Comparison of ENCODE assay signal across 8 mouse cellular contexts in genomic region chr2:153694462-153695085, GRCm38 (mm10). TPM values are rescaled to one million over a fixed set of nuclear protein-coding genes. Genes with fewer than 3 reads are reported as not detected.
A peak's percentile ranks its signal among the peaks of the same experiment; 100 is the strongest.
DNase-seq lines count a peak whose midpoint lies in the region; ATAC-seq and TF ChIP-seq lines count a peak whose summit lies in the region.

No protein-coding gene starts in this region.

- DNase-seq in forebrain, embryonic 10.5 days (ENCODE audit: extremely low spot score, low spot score): peak; percentile 25
- peak; percentile 40 for DNase-seq in right cerebral cortex, postnatal 4 days
- no peak for DNase-seq in right cerebral cortex, postnatal 25 days
- peak; percentile 26 to 77 for DNase-seq in kidney, postnatal 36 days
- DNase-seq in monocyte, adult 2 months (ENCODE audit: low read depth in 1 of 2, low spot score in 2 of 2): peak; percentile 8 to 28
- peak; percentile 58 to 62 for DNase-seq in thymus, postnatal 36 days

- no peak for TF ChIP-seq POLR2A in cortical plate, adult 2 months (IDR thresholded peaks at IDR 0.05; ENCODE audit: extremely low read depth, insufficient read depth, low read length)

- peak; percentile 39; the same call in 1 of the 2 replicates for TF ChIP-seq CTCF in cortical plate, adult 2 months (IDR thresholded peaks at IDR 0.05; ENCODE audit: extremely low read depth, insufficient read depth, low read length)

- H3K27ac ChIP-seq in forebrain, embryonic 10.5 days: no peak overlapping the region
- no peak overlapping the region for H3K27ac ChIP-seq in forebrain, embryonic 12.5 days
- no peak overlapping the region for H3K27ac ChIP-seq in cortical plate, adult 2 months (ENCODE audit: insufficient read depth, low read length)

- ATAC-seq in forebrain, embryonic 12.5 days (ENCODE audit: low FRiP score): no peak

- no peaks in the 10 kb centered on the region for H3K4me1 ChIP-seq in forebrain, embryonic 10.5 days
- no peaks in the 10 kb centered on the region for H3K4me1 ChIP-seq in forebrain, embryonic 12.5 days
- no peaks in the 10 kb centered on the region for H3K4me1 ChIP-seq in cortical plate, adult 2 months (ENCODE audit: control insufficient read depth, insufficient read depth, low read length)

- H3K9ac ChIP-seq in forebrain, embryonic 12.5 days: no peak overlapping the region

- H3K27me3 ChIP-seq in forebrain, embryonic 10.5 days (ENCODE audit: poor library complexity, severe bottlenecking): no peaks in the 10 kb centered on the region
- H3K27me3 ChIP-seq in forebrain, embryonic 12.5 days: no peaks in the 10 kb centered on the region

- no peak overlapping the region for H3K4me2 ChIP-seq in forebrain, embryonic 12.5 days

- H3K9me3 ChIP-seq in forebrain, embryonic 10.5 days: no peaks in the 10 kb centered on the region
- H3K9me3 ChIP-seq in forebrain, embryonic 12.5 days: no peaks in the 10 kb centered on the region

- no peaks in the 10 kb centered on the region for H3K36me3 ChIP-seq in forebrain, embryonic 10.5 days (replicated peaks)
- H3K36me3 ChIP-seq in forebrain, embryonic 12.5 days (replicated peaks): no peaks in the 10 kb centered on the region

- WGBS in forebrain, embryonic 10.5 days: 69% methylated on average over 19 of the region's 19 CpGs
- 68% methylated on average over 19 of the region's 19 CpGs for WGBS in forebrain, embryonic 12.5 days

- H3K4me3 ChIP-seq in forebrain, embryonic 10.5 days: no peak overlapping the region
- no peak overlapping the region for H3K4me3 ChIP-seq in forebrain, embryonic 12.5 days (replicated peaks)
- H3K4me3 ChIP-seq in cortical plate, adult 2 months (ENCODE audit: insufficient read depth, low read length): no peak overlapping the region

RNA-seq across cellular contexts. Expression of gene Dnmt3c, which starts 1.9 kb away (rescaled TPM):
- polyA plus RNA-seq in forebrain, embryonic 10.5 days (2016; fragmentation: Nextera tagmentation; extraction: Ambion mirVana): 0.07 TPM in 1 of 2 replicates, not detected in the other
- 0.10 TPM in 1 of 2 replicates, not detected in the other for polyA plus RNA-seq in forebrain, embryonic 12.5 days (2016; fragmentation: Nextera tagmentation; extraction: Ambion mirVana)
- polyA plus RNA-seq in cortical plate, adult 2 months (2012; rRNA removed): 0.19 and 0.23 TPM in 2 replicates

RNA-seq across cellular contexts. Expression of gene Dnmt3b, which starts 45.3 kb away (rescaled TPM):
- polyA plus RNA-seq in forebrain, embryonic 10.5 days (2016; fragmentation: Nextera tagmentation; extraction: Ambion mirVana): 24.8 and 26.9 TPM in 2 replicates
- polyA plus RNA-seq in forebrain, embryonic 12.5 days (2016; fragmentation: Nextera tagmentation; extraction: Ambion mirVana): 9.2 and 10.7 TPM in 2 replicates
- 0.96 and 1.0 TPM in 2 replicates for polyA plus RNA-seq in cortical plate, adult 2 months (2012; rRNA removed)

RNA-seq across cellular contexts. Expression of gene Mapre1, which starts 46.5 kb away (rescaled TPM):
- 312 and 323 TPM in 2 replicates for polyA plus RNA-seq in forebrain, embryonic 10.5 days (2016; fragmentation: Nextera tagmentation; extraction: Ambion mirVana)
- 385 and 409 TPM in 2 replicates for polyA plus RNA-seq in forebrain, embryonic 12.5 days (2016; fragmentation: Nextera tagmentation; extraction: Ambion mirVana)
- polyA plus RNA-seq in cortical plate, adult 2 months (2012; rRNA removed): 23.9 and 24.9 TPM in 2 replicates

Comparison
In these comparisons a context has a peak if more than half of its experiments do, and no peak if none do; other contexts are left out.
1. RNA of gene Mapre1, which starts 46.5 kb away (polyA plus RNA-seq): 385 to 409 TPM in forebrain, embryonic 12.5 days and 312 to 323 TPM in forebrain, embryonic 10.5 days; 23.9 to 24.9 TPM in cortical plate, adult 2 months; every median in the first group is over 10 times any median in the second.